Mouse (Mus musculus): ENCODE results near the gene Unkl. TPM values are rescaled to one million over a fixed set of nuclear protein-coding genes. Genes with fewer than 3 reads are reported as not detected.
A peak's percentile ranks its signal among the peaks of the same experiment; 100 is the strongest.

Unkl gene
- polyA plus RNA-seq, 1 experiment from 2014 or later: 14.8 TPM

- Histone ChIP-seq H3K4me2 (peak within 1 kb of the TSS; percentile 95), H3K36me3 (peaks cover 55% of the 10 kb centered on the region)
Observed at GRCm38 (mm10) chr17:25239695-25240636, 51.8 kb downstream of the Unkl start, which contains the start of the genes Gnptg and Tsr3. Gene Gnptg (minus strand): TSS chr17:25240124. Gene Tsr3 (plus strand): TSS chr17:25240170.

GRCm38 (mm10) chr17:25243131-25243780 is 55.1 kb downstream of the Unkl start:
- H3K4me1 ChIP-seq: peaks cover 23% of the 10 kb centered on the region
- no peak overlapping the region for H3K27ac ChIP-seq (replicated peaks)
- no peaks in the 10 kb centered on the region for H3K27me3 ChIP-seq (replicated peaks)
- no peak for ATAC-seq (ENCODE audit: low FRiP score)
- WGBS: 92% methylated on average over 11 of the region's 11 CpGs
- no peak overlapping the region for H3K4me2 ChIP-seq
- no peak overlapping the region for H3K4me3 ChIP-seq (replicated peaks)
- H3K9me3 ChIP-seq (replicated peaks): no peaks in the 10 kb centered on the region
- no peak overlapping the region for H3K9ac ChIP-seq (replicated peaks)
- peaks cover 40% of the 10 kb centered on the region for H3K36me3 ChIP-seq

More at GRCm38 (mm10) chr17:25239695-25240636, 51.8 kb downstream of the Unkl start, which contains the start of the genes Gnptg and Tsr3:
- under 1% methylated on average over 80 of the region's 80 CpGs for WGBS
- no peaks in the 10 kb centered on the region for H3K9me3 ChIP-seq (replicated peaks)
- peak; percentile 88 for ATAC-seq (ENCODE audit: low FRiP score)
- no peaks in the 10 kb centered on the region for H3K27me3 ChIP-seq (replicated peaks)
- peak within 1 kb of the TSS; percentile 99 for H3K9ac ChIP-seq (replicated peaks)
- H3K4me1 ChIP-seq: peaks cover 28% of the 10 kb centered on the region
- peak within 1 kb of the TSS; percentile 100 for H3K4me3 ChIP-seq (replicated peaks)
- H3K27ac ChIP-seq (replicated peaks): peak within 1 kb of the TSS; percentile 86

GRCm38 (mm10) chr17:25244239-25244638 is 56.0 kb downstream of the Unkl start:
- Histone ChIP-seq H3K27ac (replicated peaks) (no peak overlapping the region), H3K4me1 (peaks cover 18% of the 10 kb centered on the region), H3K4me2 (no peak overlapping the region), H3K9ac (replicated peaks) (no peak overlapping the region), H3K27me3 (replicated peaks) (no peaks in the 10 kb centered on the region), H3K36me3 (peaks cover 40% of the 10 kb centered on the region), H3K9me3 (replicated peaks) (no peaks in the 10 kb centered on the region), H3K4me3 (replicated peaks) (no peak overlapping the region)
- ATAC-seq (ENCODE audit: low FRiP score): no peak
- WGBS: 87% methylated on average over 16 of the region's 16 CpGs

GRCm38 (mm10) chr17:25248033-25248750 is 60.0 kb downstream of the Unkl start:
- no peaks in the 10 kb centered on the region for H3K9me3 ChIP-seq (replicated peaks)
- peaks cover 15% of the 10 kb centered on the region for H3K4me1 ChIP-seq
- H3K27me3 ChIP-seq (replicated peaks): peaks cover 4% of the 10 kb centered on the region; the same call in 1 of the 2 replicates
- no peak overlapping the region for H3K9ac ChIP-seq (replicated peaks)
- peaks cover 23% of the 10 kb centered on the region for H3K36me3 ChIP-seq
- no peak for ATAC-seq (ENCODE audit: low FRiP score)
- no peak overlapping the region for H3K4me2 ChIP-seq
- H3K27ac ChIP-seq (replicated peaks): no peak overlapping the region
- H3K4me3 ChIP-seq (replicated peaks): no peak overlapping the region
- WGBS: 82% methylated on average over 18 of the region's 18 CpGs

- Histone ChIP-seq H3K9me3 (replicated peaks) (no peaks in the 10 kb centered on the region), H3K4me2 (no peak overlapping the region), H3K27ac (replicated peaks) (no peak overlapping the region), H3K36me3 (peaks cover 4% of the 10 kb centered on the region; the same call in 1 of the 2 replicates), H3K4me1 (peaks cover 33% of the 10 kb centered on the region), H3K4me3 (replicated peaks) (no peak overlapping the region), H3K9ac (replicated peaks) (no peak overlapping the region), H3K27me3 (replicated peaks) (peaks cover 13% of the 10 kb centered on the region)
- ATAC-seq (ENCODE audit: low FRiP score): no peak
- 85% methylated on average over 8 of the region's 8 CpGs for WGBS
Observed at GRCm38 (mm10) chr17:25250181-25250835, 62.1 kb downstream of the Unkl start.

GRCm38 (mm10) chr17:25252643-25253042 is 64.4 kb downstream of the Unkl start:
- Histone ChIP-seq H3K9ac (replicated peaks) (no peak overlapping the region), H3K9me3 (replicated peaks) (no peaks in the 10 kb centered on the region), H3K4me1 (peaks cover 47% of the 10 kb centered on the region), H3K4me2 (0 out of 2 replicates have a peak overlapping the region, but pooled peaks have one; percentile 0), H3K27me3 (replicated peaks) (peaks cover 26% of the 10 kb centered on the region), H3K27ac (replicated peaks) (peak overlapping the region; percentile 75), H3K4me3 (replicated peaks) (no peak overlapping the region), H3K36me3 (no peaks in the 10 kb centered on the region)
- 24% methylated on average over 3 of the region's 3 CpGs for WGBS
- ATAC-seq (ENCODE audit: low FRiP score): peak; percentile 45; the same call in 1 of the 2 replicates

DNA sequence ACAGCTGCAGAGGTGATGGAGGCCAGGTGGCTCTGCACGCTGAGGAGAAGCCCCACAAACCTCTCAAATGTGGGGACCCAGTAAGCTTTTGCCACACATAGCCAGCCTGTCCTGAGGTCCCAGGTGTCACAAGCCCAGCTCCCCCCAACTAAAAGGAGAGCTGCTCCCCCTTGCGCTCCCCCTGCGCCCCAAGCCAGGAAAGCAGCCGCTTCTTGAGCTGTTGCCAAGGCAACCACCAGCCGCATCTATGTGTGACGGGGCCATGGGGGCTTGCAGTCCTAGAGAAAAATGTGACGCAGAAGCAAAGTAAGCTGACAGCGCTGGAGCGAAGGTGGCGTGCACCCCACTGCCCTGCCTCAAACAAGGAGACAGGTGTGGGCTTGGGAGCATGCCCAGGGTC is 65.6 kb downstream of the Unkl start:
- peaks cover 26% of the 10 kb centered on the region for H3K27me3 ChIP-seq (replicated peaks)
- H3K9me3 ChIP-seq (replicated peaks): no peaks in the 10 kb centered on the region
- H3K4me1 ChIP-seq: peaks cover 47% of the 10 kb centered on the region
- WGBS: 21% methylated on average over 10 of the region's 10 CpGs
- no peaks in the 10 kb centered on the region for H3K36me3 ChIP-seq
- H3K4me3 ChIP-seq (replicated peaks): no peak overlapping the region
- H3K27ac ChIP-seq (replicated peaks): peak overlapping the region; percentile 38
- H3K9ac ChIP-seq (replicated peaks): no peak overlapping the region; the same call in 1 of the 2 replicates
- H3K4me2 ChIP-seq: peak overlapping the region; percentile 43
- peak; percentile 45; the same call in 1 of the 2 replicates for ATAC-seq (ENCODE audit: low FRiP score)

DNA sequence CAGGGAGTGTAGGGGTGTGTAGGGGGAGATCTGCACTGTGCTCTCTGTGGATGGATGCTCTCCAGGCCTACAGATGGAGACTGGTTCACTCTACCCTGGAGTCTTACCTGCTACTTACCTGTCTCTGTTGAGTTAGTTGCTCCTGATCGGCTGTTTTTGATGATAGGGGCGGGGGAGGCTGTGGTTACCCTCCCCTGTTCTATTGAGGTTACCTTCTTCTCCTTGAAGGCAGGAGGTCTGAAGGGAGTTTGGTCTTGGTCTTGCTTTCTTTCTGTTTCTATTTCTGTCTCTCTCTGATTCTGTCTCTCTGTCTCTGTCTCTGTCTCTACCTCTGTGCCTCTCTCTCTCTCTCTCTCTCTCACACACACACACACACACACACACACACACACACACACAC is 66.9 kb downstream of the Unkl start:
- Histone ChIP-seq H3K27ac (replicated peaks) (no peak overlapping the region), H3K9ac (replicated peaks) (no peak overlapping the region), H3K27me3 (replicated peaks) (peaks cover 26% of the 10 kb centered on the region), H3K4me3 (replicated peaks) (no peak overlapping the region; the same call in 1 of the 2 replicates), H3K36me3 (peaks cover 9% of the 10 kb centered on the region), H3K9me3 (replicated peaks) (no peaks in the 10 kb centered on the region), H3K4me1 (peaks cover 47% of the 10 kb centered on the region), H3K4me2 (peak overlapping the region; percentile 57; the same call in 1 of the 2 replicates)
- WGBS: 83% methylated on average over 2 of the region's 2 CpGs
- no peak for ATAC-seq (ENCODE audit: low FRiP score)

GRCm38 (mm10) chr17:25256140-25256754 is 68.0 kb downstream of the Unkl start, which contains the start of gene Baiap3:
Gene Baiap3 (minus strand): TSS chr17:25256364.
- ATAC-seq (ENCODE audit: low FRiP score): 0 out of 2 replicates have a peak, but pooled peaks have one; percentile 9
- peak within 1 kb of the TSS; percentile 33 for H3K4me3 ChIP-seq (replicated peaks)
- 3% methylated on average over 34 of the region's 35 CpGs for WGBS
- peak within 1 kb of the TSS; percentile 57 for H3K4me2 ChIP-seq
- peaks cover 47% of the 10 kb centered on the region for H3K4me1 ChIP-seq
- H3K9me3 ChIP-seq (replicated peaks): no peaks in the 10 kb centered on the region
- H3K27ac ChIP-seq (replicated peaks): no peak within 1 kb of the TSS
- H3K36me3 ChIP-seq: peaks cover 11% of the 10 kb centered on the region
- peaks cover 22% of the 10 kb centered on the region for H3K27me3 ChIP-seq (replicated peaks)
- peak within 1 kb of the TSS; percentile 0 for H3K9ac ChIP-seq (replicated peaks)

DNA sequence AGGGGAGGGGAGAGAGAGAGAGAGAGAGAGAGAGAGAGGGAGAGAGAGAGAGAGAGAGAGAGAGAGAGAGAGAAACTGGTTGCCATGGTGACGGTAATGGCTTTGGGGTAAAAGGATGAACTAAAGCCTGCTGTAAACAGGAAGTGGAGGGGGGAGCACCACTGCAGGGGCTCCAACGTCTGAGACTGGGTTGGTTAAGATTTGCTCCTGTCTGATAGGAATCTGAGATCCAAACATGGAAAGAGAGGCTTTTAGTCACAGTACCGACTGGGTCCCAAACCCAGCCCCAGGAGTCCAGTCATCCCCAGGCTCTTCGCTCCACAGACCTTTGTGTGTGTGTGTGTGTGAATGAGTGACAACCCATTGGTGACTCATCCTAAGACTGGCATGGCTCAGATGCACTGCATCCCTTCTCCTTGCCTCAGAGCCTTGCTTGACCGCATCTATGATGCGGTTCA is 69.6 kb downstream of the Unkl start:
- 53% methylated on average over 6 of the region's 6 CpGs for WGBS
- Histone ChIP-seq H3K27me3 (replicated peaks) (peaks cover 22% of the 10 kb centered on the region), H3K9me3 (replicated peaks) (no peaks in the 10 kb centered on the region), H3K4me3 (replicated peaks) (no peak overlapping the region), H3K4me1 (peaks cover 36% of the 10 kb centered on the region), H3K36me3 (peaks cover 17% of the 10 kb centered on the region), H3K9ac (replicated peaks) (no peak overlapping the region), H3K4me2 (no peak overlapping the region), H3K27ac (replicated peaks) (no peak overlapping the region)
- no peak for ATAC-seq (ENCODE audit: low FRiP score)

Data from neural tube, embryonic 15.5 days (tissue).